Mouse (Mus musculus): Measurements from ENCODE around the gene Miga1.

GRCm38 (mm10) chr3:152295896-152296295 lies 44.3 kb downstream of the Miga1 start:
- no peak for TF ChIP-seq CTCF (IDR thresholded peaks at IDR 0.05; ENCODE audit: low read depth, low read length)
- TF ChIP-seq POLR2A (IDR thresholded peaks at IDR 0.05; ENCODE audit: insufficient read depth, low read length) = no peak

All from ES-Bruce4 (cell line).